Mouse (Mus musculus) liver, embryonic 11.5 days (tissue): ENCODE measurements around the gene Tmem11. TPM values are rescaled to one million over a fixed set of nuclear protein-coding genes. Genes with fewer than 3 reads are reported as not detected.

Source experiments
- ATAC-seq: fragments of 200-750 bp; cut with Nextera tagmentation; replicated peaks from 2 replicates; pipeline ENCODE4 v1.8.0; 2017; ENCODE audit warnings: moderate number of reproducible peaks, mild to moderate bottlenecking, moderate TSS enrichment, moderate library complexity; ENCODE audit not compliant: low FRiP score
- DNase-seq: peaks from one replicate; pipeline ENCODE4 v3.0.0-alpha.2; 2017; ENCODE audit warnings: low spot score
- H3K27ac ChIP-seq: fragments of 300-500 bp; sonication (generic); 2 replicates; pipeline ENCODE4 v1.5.1; 2014; ENCODE audit warnings: mild to moderate bottlenecking, low read depth, low read length, control low read depth
- H3K27me3 ChIP-seq: fragments of 300-500 bp; sonication (generic); replicated peaks from 2 replicates; pipeline ENCODE4 v1.6.1; 2014; ENCODE audit warnings: low read length, mixed read lengths; ENCODE audit not compliant: control insufficient read depth, insufficient read depth
- H3K36me3 ChIP-seq: fragments of 300-500 bp; sonication (generic); 2 replicates; pipeline ENCODE4 v1.6.1; 2014; ENCODE audit warnings: mild to moderate bottlenecking, low read length, moderate library complexity, mixed read lengths; ENCODE audit not compliant: control insufficient read depth, insufficient read depth
- H3K4me1 ChIP-seq: fragments of 300-500 bp; sonication (generic); replicated peaks from 2 replicates; pipeline ENCODE4 v1.6.1; 2014; ENCODE audit warnings: low read length, mixed read lengths; ENCODE audit not compliant: control insufficient read depth, insufficient read depth
- H3K4me2 ChIP-seq: fragments of 300-500 bp; sonication (generic); 2 replicates; pipeline ENCODE4 v1.6.1; 2014; ENCODE audit warnings: mild to moderate bottlenecking, control low read depth, moderate library complexity
- H3K4me3 ChIP-seq: fragments of 300-500 bp; sonication (generic); 2 replicates; pipeline ENCODE4 v1.5.1; 2014; ENCODE audit warnings: low read depth, low read length, control low read depth
- H3K9ac ChIP-seq: fragments of 300-500 bp; sonication (generic); 2 replicates; pipeline ENCODE4 v1.6.1; 2014; ENCODE audit warnings: low read depth, low read length, control low read depth
- H3K9me3 ChIP-seq: fragments of 300-500 bp; sonication (generic); 2 replicates; pipeline ENCODE4 v1.6.1; 2016; ENCODE audit warnings: low read length, inconsistent platforms, mixed read lengths; ENCODE audit not compliant: control insufficient read depth
- WGBS: fragments of 180-500 bp; shearing (Covaris S2); extraction: QIAGEN DNeasy Blood & Tissue Kit; methylation state at CpG from one replicate; pipeline ENCODE4 v1.1.7; 2014; 5-methylcytosine and 5-hydroxymethylcytosine counted together
- polyA plus RNA-seq: library from polyadenylated mRNA; unstranded; fragments of >200 nt; fragmentation: Nextera tagmentation; extraction: Ambion mirVana; gene quantifications from 2 replicates; pipeline ENCODE4 v1.2.1, GENCODE M21; 2014

Tmem11 gene
- polyA plus RNA-seq, 1 experiment from 2014 or later = 64.1 TPM

DNA sequence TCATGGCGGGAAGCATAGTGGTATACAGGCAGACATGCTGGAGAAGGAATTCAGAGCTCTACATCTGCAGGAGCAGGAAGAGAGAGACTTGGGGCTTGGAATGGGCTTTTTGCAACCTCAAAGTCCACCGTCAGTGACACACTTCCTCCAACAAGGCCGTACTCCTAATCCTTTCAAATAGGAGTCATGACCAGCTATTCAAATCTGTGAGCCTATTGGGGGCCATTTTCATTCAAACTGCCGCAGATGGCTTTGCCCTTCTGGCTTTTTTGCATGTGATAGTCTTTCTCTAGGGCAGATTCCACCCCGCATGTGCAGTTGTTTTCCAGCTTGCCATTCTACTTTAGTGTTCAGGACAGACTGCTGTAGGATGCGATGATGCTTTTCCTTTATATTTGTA lies 42.2 kb downstream of the Tmem11 start:
- peak overlapping the region; percentile 21; the same call in 1 of the 2 replicates for H3K27ac ChIP-seq
- WGBS = 91% methylated on average over 6 of the region's 6 CpGs
- H3K27me3 ChIP-seq = no peaks in the 10 kb centered on the region
- peaks cover 8% of the 10 kb centered on the region for H3K4me1 ChIP-seq
- no peaks in the 10 kb centered on the region for H3K36me3 ChIP-seq
- no peaks in the 10 kb centered on the region for H3K9me3 ChIP-seq
- ATAC-seq (no peak), DNase-seq (no peak)
- H3K4me3 ChIP-seq = no peak overlapping the region
- no peak overlapping the region for H3K4me2 ChIP-seq
- H3K9ac ChIP-seq = 0 out of 2 replicates have a peak overlapping the region, but pooled peaks have one; percentile 12

DNA sequence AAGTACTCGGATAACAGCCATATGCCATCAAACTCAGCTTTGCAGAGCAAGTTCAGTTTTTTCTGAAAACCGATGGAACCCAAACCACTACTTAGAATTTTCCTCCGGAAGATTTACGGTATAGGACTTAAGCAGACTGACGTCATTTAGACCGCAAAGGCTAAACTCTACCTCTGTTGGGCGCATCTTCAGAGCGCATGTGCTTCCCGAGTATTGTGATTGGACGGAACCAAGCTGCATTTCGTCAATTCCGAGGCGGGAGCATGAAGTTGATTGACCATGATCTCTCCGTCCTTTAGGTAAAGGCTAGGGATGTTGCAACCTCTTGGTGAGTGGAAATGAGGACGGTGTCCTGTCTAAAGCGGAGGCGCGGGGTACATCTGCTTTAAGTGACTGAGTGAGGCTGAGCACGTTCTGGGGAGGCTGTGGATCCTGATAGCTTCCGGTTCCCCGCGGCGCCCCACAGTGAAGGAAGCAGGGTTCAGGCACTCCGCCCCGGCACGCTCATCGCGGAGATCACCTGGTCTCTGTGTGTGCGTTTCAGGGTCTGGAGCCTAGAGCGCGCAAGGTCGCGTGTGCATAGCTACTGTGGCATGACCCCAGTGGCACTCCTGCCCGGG lies 48.5 kb downstream of the Tmem11 start, which contains the start of gene Dhrs7b:
Dhrs7b (plus strand) TSS at position 199 of the 620 bp plus-strand sequence.
- H3K4me3 ChIP-seq = peak within 1 kb of the TSS; percentile 83
- H3K4me1 ChIP-seq = peaks cover 7% of the 10 kb centered on the region
- no peaks in the 10 kb centered on the region for H3K27me3 ChIP-seq
- no peaks in the 10 kb centered on the region for H3K36me3 ChIP-seq
- H3K9ac ChIP-seq = peak within 1 kb of the TSS; percentile 74
- DNase-seq (peak; percentile 84), ATAC-seq (peak; percentile 95)
- peak within 1 kb of the TSS; percentile 86 for H3K27ac ChIP-seq
- H3K9me3 ChIP-seq = no peaks in the 10 kb centered on the region
- under 1% methylated on average over 34 of the region's 34 CpGs for WGBS
- peak within 1 kb of the TSS; percentile 88 for H3K4me2 ChIP-seq

DNA sequence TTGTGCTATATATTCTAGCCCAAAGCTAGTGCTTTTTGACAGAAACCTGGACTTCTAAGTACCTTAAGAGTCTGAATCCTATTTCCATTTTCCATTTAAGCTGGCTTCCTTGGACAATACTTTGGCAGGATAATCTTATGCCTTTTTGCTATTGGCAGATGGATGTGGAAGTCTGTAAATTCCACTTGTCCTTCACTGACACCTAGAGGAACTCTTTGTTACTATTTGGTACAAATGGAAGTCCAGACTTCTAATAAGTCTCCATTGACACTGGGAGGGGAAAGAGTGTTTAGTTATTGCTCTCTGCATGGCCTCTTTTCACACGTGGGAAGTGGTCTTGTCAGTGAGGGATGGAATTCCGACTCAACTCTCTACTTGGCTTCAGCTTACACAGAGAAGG lies 50.2 kb downstream of the Tmem11 start:
- no peaks in the 10 kb centered on the region for H3K36me3 ChIP-seq

DNA sequence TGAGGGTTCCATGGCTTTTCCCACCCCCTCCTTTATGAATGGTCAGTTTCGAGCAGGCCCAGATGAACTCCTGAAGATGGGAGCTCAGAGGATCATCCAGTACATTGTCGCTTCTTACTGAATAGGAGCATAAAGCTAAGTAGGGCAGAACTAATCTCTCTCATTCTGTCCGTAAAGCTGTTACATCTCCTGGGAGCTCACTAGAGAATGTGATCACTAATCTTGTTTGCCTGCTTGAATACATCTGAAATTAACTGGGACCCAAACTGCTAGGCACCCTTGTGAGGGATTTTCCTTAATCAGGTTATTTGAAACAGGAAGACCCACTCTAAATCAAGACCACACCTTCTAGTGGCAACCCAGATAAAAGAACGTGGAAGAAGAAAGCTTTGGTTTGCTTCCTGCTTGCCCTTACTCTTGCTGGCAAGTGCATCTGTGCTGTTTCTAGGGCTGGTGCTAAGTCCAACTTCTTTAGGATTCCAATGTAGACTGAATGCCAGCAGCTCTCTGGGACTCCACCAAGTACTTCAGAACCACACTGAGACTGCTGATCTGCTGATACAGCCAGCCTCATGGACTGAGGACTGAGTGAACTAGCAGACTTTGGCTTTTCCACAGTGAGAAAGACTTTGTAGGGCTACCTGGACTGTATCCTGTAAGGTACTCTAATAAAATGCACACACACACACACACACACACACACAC lies 51.7 kb downstream of the Tmem11 start:
- H3K4me2 ChIP-seq = no peak overlapping the region
- WGBS = 58% methylated on average over 4 of the region's 4 CpGs
- no peak overlapping the region for H3K4me3 ChIP-seq
- H3K27ac ChIP-seq = no peak overlapping the region
- DNase-seq (no peak), ATAC-seq (no peak)
- peaks cover 7% of the 10 kb centered on the region for H3K4me1 ChIP-seq
- H3K27me3 ChIP-seq = no peaks in the 10 kb centered on the region
- no peak overlapping the region for H3K9ac ChIP-seq
- H3K9me3 ChIP-seq = no peaks in the 10 kb centered on the region
- no peaks in the 10 kb centered on the region for H3K36me3 ChIP-seq

More for the DNA sequence above, 50.2 kb downstream of the Tmem11 start:
- no peak for DNase-seq
- H3K4me1 ChIP-seq = peaks cover 7% of the 10 kb centered on the region
- H3K27me3 ChIP-seq = no peaks in the 10 kb centered on the region
- H3K4me2 ChIP-seq = no peak overlapping the region
- no peak for ATAC-seq
- no peak overlapping the region for H3K9ac ChIP-seq
- WGBS = 26% methylated on average over 2 of the region's 2 CpGs
- H3K4me3 ChIP-seq = no peak overlapping the region
- H3K9me3 ChIP-seq = no peaks in the 10 kb centered on the region
- no peak overlapping the region for H3K27ac ChIP-seq

DNA sequence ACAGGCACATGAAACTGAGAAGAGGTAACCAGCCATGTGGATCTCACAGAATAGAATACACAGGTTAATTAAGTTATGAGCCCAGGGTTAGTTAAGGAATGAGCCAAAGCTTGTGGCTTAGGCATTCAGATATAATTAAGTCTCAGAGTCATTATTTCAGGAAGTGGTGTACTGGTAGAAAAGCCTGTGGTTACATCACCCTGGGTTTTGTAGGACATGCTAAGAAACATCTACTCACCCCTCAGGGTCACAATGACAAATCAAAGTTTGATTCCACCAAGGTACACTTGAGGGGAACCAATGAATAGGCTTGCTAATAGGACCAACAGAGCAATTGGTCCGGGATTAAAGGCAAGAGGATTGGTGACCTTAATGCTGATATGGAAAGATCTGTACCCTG lies 52.4 kb downstream of the Tmem11 start:
- no peak overlapping the region for H3K4me2 ChIP-seq

DNA sequence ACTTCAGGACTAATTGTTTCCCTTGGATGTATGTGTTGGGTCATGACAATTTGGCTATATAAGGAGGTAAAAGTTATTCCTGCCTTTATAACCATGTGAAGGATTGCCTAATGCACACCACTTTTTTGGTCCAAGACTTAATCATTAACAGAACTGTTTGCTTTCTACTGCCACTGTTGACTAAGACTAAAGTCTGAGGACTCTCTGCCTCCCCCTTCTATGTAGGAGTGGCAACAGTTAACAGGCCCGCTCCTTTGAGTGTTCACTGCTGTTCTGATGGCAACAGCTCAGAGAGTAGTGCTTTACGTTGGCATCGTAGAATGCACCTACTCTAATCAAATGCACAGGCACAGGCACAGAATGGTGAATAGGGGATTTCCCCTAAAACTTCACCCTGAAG lies 53.9 kb downstream of the Tmem11 start:
- no peak overlapping the region for H3K4me2 ChIP-seq
- peak; percentile 39 for ATAC-seq
- no peaks in the 10 kb centered on the region for H3K9me3 ChIP-seq
- no peaks in the 10 kb centered on the region for H3K36me3 ChIP-seq
- no peaks in the 10 kb centered on the region for H3K27me3 ChIP-seq
- no peak overlapping the region for H3K4me3 ChIP-seq
- 68% methylated on average over 3 of the region's 3 CpGs for WGBS
- no peaks in the 10 kb centered on the region for H3K4me1 ChIP-seq
- DNase-seq = no peak
- H3K27ac ChIP-seq = peak overlapping the region; percentile 36; the same call in 1 of the 2 replicates
- no peak overlapping the region for H3K9ac ChIP-seq

More for the DNA sequence above, 52.4 kb downstream of the Tmem11 start:
- no peak overlapping the region for H3K27ac ChIP-seq
- DNase-seq (no peak), ATAC-seq (no peak)
- H3K27me3 ChIP-seq = no peaks in the 10 kb centered on the region
- WGBS = 32% methylated on average over 1 of the region's 1 CpGs
- H3K9me3 ChIP-seq = no peaks in the 10 kb centered on the region
- H3K36me3 ChIP-seq = no peaks in the 10 kb centered on the region
- H3K4me3 ChIP-seq = no peak overlapping the region
- peaks cover 7% of the 10 kb centered on the region for H3K4me1 ChIP-seq
- H3K9ac ChIP-seq = no peak overlapping the region

DNA sequence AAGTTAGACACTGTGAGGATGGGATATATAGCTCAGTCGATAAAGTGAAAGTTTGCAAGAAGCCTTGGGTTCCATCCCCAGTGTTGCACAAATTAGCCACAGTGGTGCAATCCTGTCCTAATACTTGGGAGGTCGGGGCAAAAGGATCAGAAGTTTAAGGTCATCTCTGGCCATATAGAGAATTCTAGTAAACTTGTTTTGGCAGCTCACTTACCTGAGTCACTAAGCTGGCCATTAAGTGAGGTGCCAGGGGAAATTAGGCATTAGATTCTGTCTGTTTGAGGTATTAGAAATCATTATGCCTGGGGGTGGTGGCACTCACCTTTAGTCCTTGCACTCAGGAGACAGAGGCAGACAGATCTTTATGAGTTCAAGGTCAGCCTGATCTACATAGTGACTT lies 55.3 kb downstream of the Tmem11 start:
- Histone ChIP-seq H3K4me2 (no peak overlapping the region), H3K4me3 (no peak overlapping the region), H3K36me3 (no peaks in the 10 kb centered on the region), H3K27ac (no peak overlapping the region), H3K9me3 (no peaks in the 10 kb centered on the region), H3K27me3 (no peaks in the 10 kb centered on the region), H3K4me1 (no peaks in the 10 kb centered on the region), H3K9ac (no peak overlapping the region)
- ATAC-seq (no peak), DNase-seq (no peak)
- WGBS = 51% methylated on average over 2 of the region's 2 CpGs

DNA sequence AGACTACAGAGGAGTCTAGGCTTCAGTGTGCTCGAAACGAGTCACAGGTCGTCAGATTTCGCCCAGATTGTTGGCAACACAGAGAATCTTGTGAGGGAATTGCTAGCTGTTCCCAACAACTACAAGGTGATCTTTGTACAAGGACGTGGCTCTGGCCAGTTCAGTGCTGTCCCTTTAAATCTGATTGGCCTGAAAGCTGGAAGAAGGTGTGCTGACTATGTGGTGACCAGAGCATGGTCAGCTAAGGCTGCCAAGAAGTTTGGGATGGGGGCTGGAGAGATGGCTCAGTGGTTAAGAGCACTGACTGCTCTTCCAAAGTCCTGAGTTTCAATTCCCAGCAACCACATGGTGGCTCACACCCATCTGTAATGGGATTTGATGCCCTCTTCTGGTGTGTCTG lies 62.7 kb downstream of the Tmem11 start:
- Histone ChIP-seq H3K9me3 (no peaks in the 10 kb centered on the region), H3K36me3 (no peaks in the 10 kb centered on the region), H3K27ac (no peak overlapping the region), H3K9ac (no peak overlapping the region), H3K4me1 (no peaks in the 10 kb centered on the region), H3K4me3 (no peak overlapping the region), H3K27me3 (no peaks in the 10 kb centered on the region), H3K4me2 (no peak overlapping the region)
- WGBS = 64% methylated on average over 5 of the region's 5 CpGs
- no peak for DNase-seq
- no peak for ATAC-seq
